Mouse (Mus musculus) lung, embryonic 14.5 days (tissue): ENCODE measurements around the gene Btbd3. TPM values are rescaled to one million over a fixed set of nuclear protein-coding genes. Genes with fewer than 3 reads are reported as not detected.
A peak's percentile ranks its signal among the peaks of the same experiment; 100 is the strongest.
"Not testable (repeated sequence)": the region's sequence is repeated elsewhere in the genome, so short reads cannot be mapped to it uniquely, and the experiment has no call there.

ENCODE experiments used
- ATAC-seq: fragments of 200-750 bp; cut with Nextera tagmentation; 2 replicates; pipeline ENCODE4 v1.8.0; 2017; ENCODE audit warnings: mild to moderate bottlenecking, moderate TSS enrichment, moderate library complexity; ENCODE audit not compliant: insufficient read depth
- DNase-seq: peaks from one replicate; pipeline ENCODE4 v3.0.0-alpha.2; 2015
- H3K27ac ChIP-seq: fragments of 300-500 bp; sonication (generic); 2 replicates; pipeline ENCODE4 v1.5.1; 2014; ENCODE audit warnings: low read depth, mild to moderate bottlenecking, moderate library complexity
- H3K27me3 ChIP-seq: fragments of 300-500 bp; sonication (generic); 2 replicates; pipeline ENCODE4 v1.6.1; 2014; ENCODE audit warnings: low read length, control low read depth; ENCODE audit not compliant: insufficient read depth
- H3K36me3 ChIP-seq: fragments of 300-500 bp; sonication (generic); 2 replicates; pipeline ENCODE4 v1.6.1; 2014; ENCODE audit warnings: control low read depth; ENCODE audit not compliant: insufficient read depth
- H3K4me1 ChIP-seq: fragments of 300-500 bp; sonication (generic); 2 replicates; pipeline ENCODE4 v1.6.1; 2014; ENCODE audit warnings: antibody characterized with exemption, control low read depth; ENCODE audit not compliant: insufficient read depth
- H3K4me2 ChIP-seq: fragments of 300-500 bp; sonication (generic); 2 replicates; pipeline ENCODE4 v1.6.1; 2014; ENCODE audit warnings: mild to moderate bottlenecking
- H3K4me3 ChIP-seq: fragments of 300-500 bp; sonication (generic); 2 replicates; pipeline ENCODE4 v1.5.1; 2014; ENCODE audit warnings: low read depth, low read length
- H3K9ac ChIP-seq: fragments of 300-500 bp; sonication (generic); 2 replicates; pipeline ENCODE4 v1.6.1; 2014
- H3K9me3 ChIP-seq: fragments of 300-500 bp; sonication (generic); 2 replicates; pipeline ENCODE4 v1.6.1; 2016; ENCODE audit warnings: low read depth, low read length, control low read depth
- CTCF ChIP-seq: IDR thresholded peaks from 2 replicates; pipeline ENCODE4 v1.5.1; 2016; ENCODE audit warnings: antibody characterized with exemption, low read depth
- WGBS: fragments of 180-500 bp; shearing (Covaris S2); extraction: QIAGEN DNeasy Blood & Tissue Kit; methylation state at CpG from one replicate; pipeline ENCODE4 v1.1.7; 2014; 5-methylcytosine and 5-hydroxymethylcytosine counted together
- polyA plus RNA-seq: library from polyadenylated mRNA; unstranded; fragments of >200 nt; fragmentation: Nextera tagmentation; extraction: Ambion mirVana; gene quantifications from 2 replicates; pipeline ENCODE4 v1.2.1, GENCODE M21; 2014

Btbd3 gene
- polyA plus RNA-seq, 1 experiment from 2014 or later: 47.6 TPM

GRCm38 (mm10) chr2:138294286-138294685 lies 37.9 kb downstream of the Btbd3 start:
- Histone ChIP-seq H3K9me3 (no peaks in the 10 kb centered on the region), H3K4me2 (no peak overlapping the region), H3K4me1 (no peaks in the 10 kb centered on the region), H3K36me3 (no peaks in the 10 kb centered on the region), H3K4me3 (no peak overlapping the region), H3K9ac (no peak overlapping the region), H3K27ac (no peak overlapping the region), H3K27me3 (no peaks in the 10 kb centered on the region)
- WGBS: 81% methylated on average over 3 of the region's 3 CpGs
- no peak for DNase-seq
- ATAC-seq: no peak
- TF ChIP-seq CTCF: no peak

GRCm38 (mm10) chr2:138306236-138306635 lies 49.9 kb downstream of the Btbd3 start:
- H3K4me2 ChIP-seq: no peak overlapping the region
- no peak for TF ChIP-seq CTCF
- no peak overlapping the region for H3K27ac ChIP-seq
- no peaks in the 10 kb centered on the region for H3K36me3 ChIP-seq
- no peaks in the 10 kb centered on the region for H3K9me3 ChIP-seq
- no peaks in the 10 kb centered on the region; the same call in 1 of the 2 replicates for H3K4me1 ChIP-seq
- no peak overlapping the region for H3K4me3 ChIP-seq
- ATAC-seq (peak; percentile 56; the same call in 1 of the 2 replicates), DNase-seq (no peak)
- H3K9ac ChIP-seq: no peak overlapping the region
- WGBS: 54% methylated on average over 2 of the region's 2 CpGs
- no peaks in the 10 kb centered on the region for H3K27me3 ChIP-seq

- ATAC-seq: peak; percentile 47; the same call in 1 of the 2 replicates
These were observed 59.3 kb downstream of the Btbd3 start for GRCm38 (mm10) chr2:138315644-138316043.

GRCm38 (mm10) chr2:138320408-138320807 lies 64.0 kb downstream of the Btbd3 start:
- Histone ChIP-seq H3K9ac (no peak overlapping the region), H3K4me1 (0 out of 2 replicates have a peak, but pooled peaks cover 5% of the 10 kb centered on the region), H3K4me2 (no peak overlapping the region), H3K27ac (no peak overlapping the region), H3K9me3 (no peaks in the 10 kb centered on the region), H3K27me3 (no peaks in the 10 kb centered on the region), H3K4me3 (no peak overlapping the region), H3K36me3 (no peaks in the 10 kb centered on the region)
- DNase-seq: no peak
- ATAC-seq: no peak
- no peak for TF ChIP-seq CTCF

More at GRCm38 (mm10) chr2:138315644-138316043, 59.3 kb downstream of the Btbd3 start:
- Histone ChIP-seq H3K9me3 (no peaks in the 10 kb centered on the region), H3K4me1 (0 out of 2 replicates have a peak, but pooled peaks cover 5% of the 10 kb centered on the region), H3K9ac (no peak overlapping the region), H3K36me3 (no peaks in the 10 kb centered on the region), H3K27me3 (no peaks in the 10 kb centered on the region), H3K27ac (no peak overlapping the region), H3K4me2 (no peak overlapping the region), H3K4me3 (no peak overlapping the region)
- WGBS: 31% methylated on average over 7 of the region's 7 CpGs
- DNase-seq: peak; percentile 74
- no peak for TF ChIP-seq CTCF

GRCm38 (mm10) chr2:138321041-138321481 lies 64.7 kb downstream of the Btbd3 start:
- H3K4me3 ChIP-seq: no peak overlapping the region
- WGBS: 81% methylated on average over 4 of the region's 4 CpGs
- no peaks in the 10 kb centered on the region for H3K27me3 ChIP-seq
- DNase-seq (no peak), ATAC-seq (no peak)
- H3K9me3 ChIP-seq: no peaks in the 10 kb centered on the region
- no peak overlapping the region for H3K27ac ChIP-seq
- H3K36me3 ChIP-seq: no peaks in the 10 kb centered on the region
- no peak overlapping the region for H3K9ac ChIP-seq
- no peak overlapping the region for H3K4me2 ChIP-seq
- no peaks in the 10 kb centered on the region for H3K4me1 ChIP-seq
- no peak for TF ChIP-seq CTCF

GRCm38 (mm10) chr2:138322270-138323114 lies 66.1 kb downstream of the Btbd3 start:
- H3K4me1 ChIP-seq: no peaks in the 10 kb centered on the region
- WGBS: 73% methylated on average over 16 of the region's 16 CpGs
- TF ChIP-seq CTCF: no peak
- H3K36me3 ChIP-seq: no peaks in the 10 kb centered on the region
- H3K27ac ChIP-seq: no peak overlapping the region
- H3K4me3 ChIP-seq: no peak overlapping the region
- ATAC-seq: peak; percentile 44; the same call in 1 of the 2 replicates
- H3K4me2 ChIP-seq: no peak overlapping the region
- H3K9me3 ChIP-seq: no peaks in the 10 kb centered on the region
- no peak overlapping the region for H3K9ac ChIP-seq
- H3K27me3 ChIP-seq: no peaks in the 10 kb centered on the region
- DNase-seq: peak; percentile 25

GRCm38 (mm10) chr2:138326367-138326766 lies 70.0 kb downstream of the Btbd3 start:
- Histone ChIP-seq H3K4me1 (no peaks in the 10 kb centered on the region), H3K9me3 (no peaks in the 10 kb centered on the region), H3K4me3 (no peak overlapping the region), H3K27me3 (no peaks in the 10 kb centered on the region), H3K27ac (no peak overlapping the region), H3K36me3 (no peaks in the 10 kb centered on the region), H3K4me2 (no peak overlapping the region), H3K9ac (no peak overlapping the region)
- ATAC-seq (no peak), DNase-seq (no peak)
- WGBS: 57% methylated on average over 4 of the region's 4 CpGs
- no peak for TF ChIP-seq CTCF

- H3K27ac ChIP-seq, H3K9me3 ChIP-seq, ATAC-seq, H3K4me1 ChIP-seq, DNase-seq, H3K27me3 ChIP-seq, H3K4me2 ChIP-seq, H3K9ac ChIP-seq, H3K4me3 ChIP-seq, H3K36me3 ChIP-seq: not testable (repeated sequence)
- WGBS: 53% methylated on average over 2 of the region's 2 CpGs
These were observed 77.8 kb downstream of the Btbd3 start for GRCm38 (mm10) chr2:138334198-138334597.
